Mouse (Mus musculus) monocyte, adult 2 months (primary cell): Measurements from ENCODE around the gene Aig1.

Experiments
- DNase-seq, 2 experiments: peaks; one replicate each; pipeline ENCODE4 v3.0.0; 2022; ENCODE audit warnings: low spot score in 2 of 2, low read depth in 1 of 2

Aig1 gene

GRCm38 (mm10) chr10:13653739-13654462 is 214.9 kb downstream of the Aig1 start:
- DNase-seq: no peak

DNA sequence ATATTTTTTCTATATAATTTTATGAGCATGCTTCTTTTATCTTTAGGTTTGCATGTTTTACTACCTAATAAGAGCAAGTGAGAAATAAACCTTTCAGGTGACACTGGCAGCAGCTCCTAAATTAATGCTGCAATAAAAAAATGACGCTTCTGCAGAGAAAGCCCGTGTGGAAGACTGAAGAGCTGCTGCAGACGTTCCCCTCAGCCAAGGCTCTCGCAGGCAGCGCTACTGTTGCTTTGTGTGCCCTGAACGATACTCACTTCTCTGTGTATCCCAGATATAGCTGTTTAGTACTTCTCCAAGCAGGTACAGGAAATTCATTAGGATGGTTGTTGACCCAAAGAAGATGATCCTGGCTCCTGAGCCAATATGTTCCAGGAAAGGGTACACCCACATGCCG is 215.5 kb downstream of the Aig1 start:
- no peak for DNase-seq

DNA sequence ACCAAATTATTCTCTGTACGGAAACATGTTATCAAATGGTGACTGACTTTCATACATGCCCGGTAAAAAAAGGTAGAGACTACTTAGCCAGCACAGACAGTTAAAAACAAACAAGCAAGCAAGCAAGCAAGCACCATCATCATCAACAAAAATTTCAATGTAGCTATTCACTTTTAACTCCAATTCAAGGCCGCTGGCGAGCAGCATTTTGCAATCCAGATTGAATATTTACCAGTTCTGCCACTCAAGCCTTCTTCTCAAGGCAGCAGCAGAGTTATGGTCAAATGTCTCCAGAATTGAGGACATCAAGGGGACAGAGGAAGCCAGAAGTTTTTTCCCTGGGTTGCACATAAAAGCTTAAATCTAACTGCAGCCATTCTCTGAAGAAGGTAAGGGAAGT is 216.7 kb downstream of the Aig1 start:
- DNase-seq: no peak

GRCm38 (mm10) chr10:13641750-13642149 is 227.0 kb downstream of the Aig1 start:
- no peak for DNase-seq

DNA sequence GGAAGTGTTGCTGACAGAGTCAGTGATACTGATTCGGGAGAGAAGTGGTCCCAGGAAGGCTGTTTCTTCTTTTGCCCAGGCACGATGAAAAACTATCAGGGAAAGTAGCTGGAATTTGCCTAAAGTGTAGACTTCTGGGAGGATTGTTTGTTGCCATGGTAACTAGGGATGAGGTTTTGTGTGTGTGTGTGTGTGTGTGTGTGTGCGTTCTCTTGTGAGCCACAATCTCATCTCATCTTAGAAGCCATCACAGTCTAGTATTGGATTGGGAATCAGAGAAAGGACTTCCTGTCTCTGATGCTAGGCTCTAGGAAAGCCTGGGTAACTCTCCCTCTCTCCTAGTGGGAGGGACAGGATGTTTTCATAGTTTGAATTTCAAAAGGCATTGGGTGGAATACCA is 237.0 kb downstream of the Aig1 start:
- no peak for DNase-seq

GRCm38 (mm10) chr10:13623735-13624134 is 245.0 kb downstream of the Aig1 start:
- no peak for DNase-seq

DNA sequence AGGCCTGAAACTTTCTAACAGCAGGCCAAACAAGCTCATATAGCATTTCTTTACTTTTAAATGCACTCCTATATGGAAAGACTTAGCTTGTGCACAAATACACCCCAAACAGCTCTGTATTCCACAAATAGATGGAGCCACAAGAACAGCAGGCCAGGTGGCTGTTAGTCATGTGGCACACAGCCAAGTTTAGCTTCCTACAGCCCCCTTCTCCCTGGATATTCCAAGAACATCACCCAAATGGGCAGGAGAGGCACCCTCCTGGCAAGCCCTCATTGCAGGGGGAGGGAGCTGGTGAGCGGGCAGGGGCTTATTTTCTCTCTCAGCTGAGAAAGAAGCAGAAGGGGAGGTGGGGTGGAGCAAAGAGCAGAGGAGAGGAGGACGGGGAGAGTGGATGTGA is 267.9 kb downstream of the Aig1 start:
- no peak for DNase-seq

DNA sequence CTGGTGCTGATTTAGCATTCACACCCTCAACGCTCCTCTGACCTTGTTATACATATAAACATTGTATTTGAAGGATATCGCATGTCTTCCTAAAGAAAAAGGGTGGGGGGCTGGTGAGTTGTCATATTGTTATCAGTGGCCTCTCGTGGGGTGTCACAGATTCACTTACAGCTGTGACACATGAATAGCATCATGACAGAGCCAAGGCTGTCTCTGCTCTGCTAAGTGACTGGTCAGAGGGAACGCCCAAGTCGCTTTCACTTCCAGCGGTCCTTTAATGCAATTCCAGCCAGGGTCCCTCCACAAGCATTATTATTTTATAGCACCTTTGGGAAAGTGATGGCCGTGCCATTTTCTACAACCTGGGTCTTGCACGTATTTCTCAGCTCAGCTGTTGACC is 271.3 kb downstream of the Aig1 start:
- DNase-seq: no peak
